Mouse (Mus musculus): Measurements from ENCODE around the gene Npvf.

GRCm38 (mm10) chr6:50666937-50667336 is 12.7 kb upstream of the Npvf start:
- TF ChIP-seq POLR2A (IDR thresholded peaks at IDR 0.05; ENCODE audit: low read depth, low read length) (no peak), JUND (conservative IDR thresholded peaks at IDR 0.05; ENCODE audit: low read depth, low read length) (no peak), KAT2A (IDR thresholded peaks at IDR 0.05; ENCODE audit: insufficient replicate concordance, low read length) (no peak), EP300 (IDR thresholded peaks at IDR 0.05; ENCODE audit: low read length) (no peak), CTCF (conservative IDR thresholded peaks at IDR 0.05 in 1 of 2, IDR thresholded peaks at IDR 0.05 in 1 of 2; ENCODE audit: low read depth in 2 of 2, low read length in 2 of 2) (no peak), POLR2AphosphoS2 (IDR thresholded peaks at IDR 0.05; ENCODE audit: low read depth, low read length) (no peak), MAX (IDR thresholded peaks at IDR 0.05; ENCODE audit: low read length) (no peak), ETS1 (conservative IDR thresholded peaks at IDR 0.05; ENCODE audit: low read depth, low read length) (no peak), USF2 (conservative IDR thresholded peaks at IDR 0.05; ENCODE audit: low read depth, low read length) (no peak), CHD2 (IDR thresholded peaks at IDR 0.05; ENCODE audit: low read length) (no peak), RAD21 (IDR thresholded peaks at IDR 0.05; ENCODE audit: low read depth, low read length) (no peak), HCFC1 (IDR thresholded peaks at IDR 0.05; ENCODE audit: low read depth, low read length) (no peak)

Data from CH12.LX (cell line).